Mouse (Mus musculus) adrenal gland (tissue): Measurements from ENCODE around the gene Cnn1.
"Not testable (repeated sequence)": the region's sequence is repeated elsewhere in the genome, so short reads cannot be mapped to it uniquely, and the experiment has no call there.

ENCODE experiments used
- intact Hi-C: fragments of 180-260 bp; cut with DNase I; formaldehyde crosslinking; loops from one replicate; pipeline ENCODE4 v1.15.1; 2025

Gene Cnn1

DNA sequence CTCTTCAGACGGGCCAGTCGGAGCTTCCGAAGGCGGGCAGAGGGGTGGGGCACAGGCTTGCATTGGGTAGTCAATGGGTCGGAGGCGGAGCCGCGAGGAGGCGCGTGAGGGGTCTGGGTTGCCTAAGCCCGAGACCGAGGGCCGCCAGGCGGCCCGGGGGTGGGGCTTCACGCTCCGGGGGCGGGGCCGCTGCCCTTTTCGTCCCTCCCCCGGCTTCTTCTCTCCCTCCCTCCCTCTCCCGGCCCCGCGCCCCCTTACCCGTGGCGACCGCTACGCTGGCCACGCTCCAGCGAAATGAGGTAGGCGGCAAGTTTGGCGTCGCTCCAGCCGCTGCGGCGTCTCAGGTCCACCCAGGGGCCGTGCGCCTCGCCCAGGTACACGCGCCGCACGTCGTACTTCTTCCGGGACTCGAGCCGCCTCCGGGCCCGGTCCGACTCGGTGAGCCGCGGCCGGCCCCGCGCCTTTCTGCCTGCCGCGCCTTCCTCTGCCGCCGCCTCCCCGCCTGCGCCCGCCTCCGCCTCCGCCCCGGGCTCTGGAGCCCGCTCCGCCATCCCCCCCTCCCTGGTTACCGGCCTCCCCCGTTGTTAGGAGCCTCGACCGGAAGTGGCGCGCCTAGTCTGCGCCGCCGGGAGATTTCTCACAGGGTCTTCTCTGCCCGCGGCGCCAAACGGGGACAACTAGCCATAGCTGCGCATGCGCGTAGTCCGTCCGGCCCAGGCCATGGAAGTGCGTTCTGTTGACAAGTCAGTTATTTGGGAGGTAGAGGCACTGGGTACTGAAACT is 28.0 kb upstream of the Cnn1 start, which contains the start of the genes Gm49318 and Zfp653:
Gene Gm49318 (minus strand): TSS at position 469 of the 783 bp plus-strand sequence.
Gene Zfp653 (minus strand): TSS at position 586 of the 783 bp plus-strand sequence.
- intact Hi-C loops, result no loop called here

DNA sequence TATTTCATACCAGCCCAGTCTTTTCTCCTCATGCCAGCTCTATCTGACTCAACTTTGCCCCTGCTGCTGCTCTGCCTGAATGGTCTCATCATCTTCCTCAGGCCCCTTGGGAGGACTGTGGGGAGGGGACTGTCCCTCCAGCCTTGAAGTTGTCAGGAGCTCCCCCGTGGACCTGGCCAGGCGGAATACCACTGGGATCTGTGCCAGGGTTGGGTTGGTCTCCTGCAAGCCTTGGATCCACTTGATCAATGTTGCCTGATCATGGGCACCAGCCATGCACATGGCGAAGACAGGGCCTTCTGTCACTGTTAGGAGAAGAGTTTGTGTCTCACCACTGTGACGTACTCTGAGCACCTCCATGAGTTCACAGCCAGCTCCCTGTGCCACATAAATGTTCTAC is 26.7 kb upstream of the Cnn1 start:
- intact Hi-C loops, result no loop called here

DNA sequence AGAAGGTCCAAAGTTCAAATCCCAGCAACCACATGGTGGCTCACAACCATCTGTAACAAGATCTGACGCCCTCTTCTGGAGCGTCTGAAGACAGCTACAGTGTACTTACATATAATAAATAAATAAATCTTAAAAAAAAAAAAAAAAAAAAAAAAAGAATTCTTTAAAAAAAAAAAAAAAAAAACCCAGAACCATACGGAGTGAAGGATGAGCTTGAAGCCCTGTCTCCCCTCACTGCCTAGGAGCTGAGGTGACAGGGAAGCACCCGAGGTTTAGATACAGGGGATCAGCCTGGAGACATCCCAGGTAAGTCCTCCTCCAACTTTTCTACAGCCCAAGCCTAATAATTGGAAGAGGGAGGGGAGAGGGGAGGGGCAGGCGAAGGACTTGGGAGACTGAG is 23.2 kb upstream of the Cnn1 start:
- intact Hi-C loops, result not testable (repeated sequence)

DNA sequence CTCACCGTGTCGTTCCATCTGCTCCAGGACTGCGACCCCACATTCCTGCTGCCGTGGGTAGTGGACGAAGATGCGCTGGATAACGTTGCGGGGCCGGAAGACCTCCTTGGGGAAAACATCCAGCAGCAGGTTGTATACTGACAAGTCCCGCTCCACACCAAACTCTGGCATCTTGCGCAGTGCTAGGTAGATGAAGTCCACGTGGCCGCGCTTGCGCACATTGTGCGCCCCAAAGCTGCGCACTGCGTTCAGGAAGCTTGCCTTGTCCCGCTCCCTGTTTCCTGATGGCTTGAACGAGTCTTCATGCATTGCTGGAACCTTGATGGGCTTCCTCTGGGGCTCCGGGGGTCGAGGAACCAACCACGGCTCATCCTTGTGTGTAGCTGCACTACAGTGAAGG is 22.8 kb upstream of the Cnn1 start:
- intact Hi-C loops, result no loop called here

DNA sequence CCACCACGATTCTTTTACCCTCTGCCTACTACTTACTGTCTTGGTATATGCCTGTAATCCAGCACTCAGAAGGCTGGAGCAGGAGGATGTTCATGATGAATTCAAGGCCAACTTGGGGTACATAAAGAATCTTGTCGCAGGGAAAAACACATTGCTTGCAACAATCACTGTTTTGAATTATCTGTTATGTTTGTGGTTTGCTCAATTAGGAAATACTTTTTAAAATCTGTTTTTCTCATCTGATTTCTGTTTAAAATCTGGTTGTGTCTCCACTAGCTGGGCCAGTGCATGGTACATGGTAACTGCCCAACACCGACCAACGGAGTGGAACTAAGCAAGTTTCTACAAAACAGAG is 14.4 kb upstream of the Cnn1 start:
- intact Hi-C loops, result no loop called here

DNA sequence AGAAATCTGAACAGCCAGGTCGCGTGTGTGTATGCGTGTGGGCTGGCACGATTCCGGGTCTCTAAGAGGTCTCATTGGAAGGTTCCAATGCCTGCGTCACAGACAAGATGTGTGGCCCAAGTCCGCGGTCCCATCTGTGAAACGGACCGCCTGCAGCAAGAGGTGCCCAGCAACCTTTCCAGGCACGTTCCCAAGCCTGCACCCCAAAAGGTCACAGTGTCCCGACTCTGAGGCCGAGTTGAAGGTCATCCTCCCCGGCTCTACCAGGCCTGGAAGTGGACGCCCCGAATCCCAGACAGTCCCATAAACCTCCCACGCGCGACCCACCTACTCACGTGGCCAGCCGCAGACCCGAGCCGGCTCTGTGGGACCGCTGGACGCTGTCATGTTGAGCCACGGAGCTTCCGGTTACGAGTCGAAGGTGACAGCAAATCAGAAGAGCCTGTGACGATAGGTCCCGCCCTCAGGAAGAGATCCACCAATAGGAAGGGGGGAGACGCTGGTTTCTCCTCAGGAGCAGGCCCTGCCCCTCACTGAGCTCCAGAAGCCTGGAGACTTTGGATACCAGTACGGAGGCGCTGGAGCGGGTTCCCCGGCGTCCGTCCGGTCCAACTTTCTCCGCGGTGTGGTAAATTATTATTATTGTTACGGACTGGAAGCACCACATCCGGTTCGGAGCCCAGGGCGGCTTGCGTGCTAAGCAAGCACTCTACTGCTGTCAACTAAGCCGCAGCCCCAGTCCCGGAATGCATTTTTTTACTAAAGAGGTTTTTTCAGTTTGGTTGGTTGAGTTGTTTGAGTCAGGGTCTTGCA is 13.8 kb upstream of the Cnn1 start, which contains the start of gene Ecsit:
Gene Ecsit (minus strand): TSS at position 417 of the 813 bp plus-strand sequence.
- intact Hi-C loops, result no loop called here

DNA sequence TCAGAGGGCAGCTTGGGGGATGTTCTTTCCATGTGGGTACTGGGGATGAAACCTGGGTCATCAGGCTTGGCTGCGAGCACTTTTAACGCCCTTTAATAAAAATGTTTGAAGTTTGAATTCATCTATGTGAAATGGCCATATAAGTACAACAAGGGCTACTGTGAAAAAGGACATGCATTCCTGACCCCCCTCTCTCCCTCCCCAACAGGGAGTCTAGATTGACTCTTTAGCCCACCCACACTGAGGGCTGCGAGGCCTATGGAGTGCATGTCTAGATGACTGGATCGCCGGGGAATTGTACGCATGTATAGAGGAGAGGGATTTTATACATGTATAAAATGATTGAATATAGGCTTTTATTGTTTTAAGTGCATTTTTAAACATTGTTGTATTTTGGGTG is 13.0 kb upstream of the Cnn1 start:
- intact Hi-C loops, result no loop called here

DNA sequence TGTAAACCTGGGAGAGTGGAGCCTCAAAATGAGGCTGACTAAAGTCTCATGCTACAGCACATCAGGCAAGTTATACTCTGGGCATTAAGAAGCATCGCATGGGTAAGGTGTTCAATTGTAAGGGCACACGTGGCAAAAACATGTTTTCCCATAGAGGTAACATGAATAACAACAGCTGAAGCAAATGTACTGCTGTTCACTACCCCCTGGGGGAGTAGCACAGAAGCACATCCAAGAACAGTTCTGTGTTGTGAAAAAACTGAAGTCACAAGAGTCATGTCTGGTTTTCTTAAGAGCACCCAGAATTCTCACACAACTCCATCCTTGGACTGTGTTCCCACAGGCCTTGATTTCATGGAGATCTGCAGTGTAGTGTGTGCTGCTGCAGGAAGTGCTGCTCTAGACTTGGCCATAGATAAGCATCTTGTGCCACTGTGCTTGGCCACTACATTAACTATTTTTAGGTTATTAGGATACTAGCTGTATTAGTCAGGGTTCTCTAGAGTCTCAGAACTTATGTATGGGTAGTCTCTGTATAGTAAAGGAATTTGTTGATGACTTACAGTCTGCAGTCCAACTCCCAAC is 11.9 kb upstream of the Cnn1 start:
- intact Hi-C loops, result no loop called here

DNA sequence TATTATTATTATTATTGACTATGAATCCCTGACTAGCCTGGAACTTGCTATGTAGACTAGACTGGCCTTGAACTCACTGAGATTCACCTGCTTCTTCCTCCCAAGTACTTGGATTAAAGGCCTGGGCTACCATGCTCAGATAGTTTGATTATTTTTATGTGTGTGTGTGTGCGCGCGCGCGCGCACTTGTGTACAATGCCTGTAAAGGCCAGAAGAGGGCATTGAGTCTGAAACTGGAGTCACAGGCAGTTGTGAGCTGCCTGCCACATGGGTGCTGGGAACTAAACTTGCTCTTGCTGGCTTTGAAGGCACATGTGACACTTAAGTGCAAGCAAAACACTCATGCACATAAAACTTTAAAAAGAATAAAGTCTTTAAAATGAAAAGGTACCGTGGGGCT is 9.7 kb upstream of the Cnn1 start:
- intact Hi-C loops, result no loop called here

DNA sequence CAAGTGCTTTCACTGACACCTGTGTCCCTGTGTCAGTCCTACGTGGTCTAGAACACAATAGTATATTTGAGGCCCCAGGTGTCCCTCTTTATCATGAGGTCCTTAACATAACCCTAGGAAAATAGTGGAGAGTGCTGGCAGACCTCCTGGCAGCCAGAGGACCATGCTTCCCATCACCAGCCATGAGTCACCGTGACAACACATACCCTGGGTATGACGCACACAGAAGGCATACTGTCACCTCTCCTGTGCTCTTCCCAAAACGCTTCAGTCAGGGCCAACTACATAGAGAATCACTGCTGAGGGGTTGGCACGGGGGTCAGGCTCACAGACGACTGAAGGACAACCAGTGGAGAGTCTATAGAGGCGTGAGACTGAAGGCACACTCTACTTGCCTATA is 9.0 kb upstream of the Cnn1 start:
- intact Hi-C loops, result loop anchor here (10.0 kb wide), 1 partner anchor 55 kb away; no protein-coding TSS in a partner anchor

DNA sequence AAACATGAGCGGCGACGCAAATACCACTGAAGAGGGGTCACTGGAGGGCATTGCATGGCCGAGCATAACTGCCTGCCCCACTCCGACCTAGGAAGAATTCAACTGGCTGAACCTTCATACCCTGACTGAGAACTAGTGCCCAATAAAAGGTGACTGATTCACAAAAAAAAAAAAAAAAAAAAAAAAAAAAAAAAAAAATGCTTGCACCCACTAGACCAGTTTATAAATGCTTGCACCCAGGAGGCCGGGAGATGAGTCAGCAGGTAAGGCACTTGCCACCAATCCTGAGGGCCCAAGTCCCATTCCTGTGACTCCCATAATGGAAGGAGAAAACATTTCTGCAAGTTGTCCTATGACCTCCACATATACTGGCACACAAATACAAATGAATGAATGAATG is 6.3 kb upstream of the Cnn1 start:
- intact Hi-C loops, result loop anchor here (10.0 kb wide), 1 partner anchor 52 kb away; no protein-coding TSS in a partner anchor

DNA sequence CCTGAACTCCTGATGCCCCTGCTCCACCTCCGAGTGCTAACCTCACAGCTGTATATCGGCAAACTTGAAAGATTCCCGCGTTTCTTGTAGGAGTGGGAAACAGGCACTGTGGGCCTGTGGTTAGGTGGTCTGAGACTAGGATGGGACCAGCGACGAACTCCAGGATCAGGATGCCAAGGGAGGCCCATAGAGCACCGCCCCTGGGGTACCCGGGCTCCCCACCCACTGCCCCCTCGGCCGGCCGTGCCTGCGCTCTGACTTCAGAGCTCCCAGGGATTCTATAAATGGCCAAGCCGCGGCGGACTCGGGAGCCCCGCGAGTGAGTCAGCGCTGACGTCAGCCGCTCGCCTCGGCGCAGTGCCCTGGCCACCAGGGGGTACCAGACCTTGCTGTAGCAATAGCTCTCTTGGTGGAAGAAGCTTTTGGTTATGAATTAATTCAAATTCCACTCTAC is 3.1 kb upstream of the Cnn1 start:
- intact Hi-C loops, result loop anchor here (10.0 kb wide), 1 partner anchor 49 kb away; no protein-coding TSS in a partner anchor

DNA sequence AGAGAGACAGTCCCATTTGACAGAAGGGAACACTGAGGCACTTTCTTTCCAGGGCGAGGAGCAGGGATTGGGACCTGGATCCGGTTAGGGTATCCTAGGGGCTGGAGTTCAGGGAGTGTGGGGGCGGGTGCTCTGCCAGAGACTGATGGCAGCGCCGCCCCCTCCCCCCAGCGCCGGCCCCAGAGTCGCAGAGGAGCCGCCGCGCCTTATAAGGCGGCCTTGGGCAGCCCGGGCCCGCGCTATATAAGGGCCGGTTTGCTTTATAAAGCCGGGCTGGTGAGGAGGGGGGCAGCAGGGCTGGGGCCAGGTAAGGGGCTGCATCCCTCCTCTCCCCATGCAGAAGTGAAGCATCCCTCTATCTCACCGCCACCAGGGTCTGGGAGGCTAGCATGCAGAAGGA is 906 bp downstream of the Cnn1 start:
- intact Hi-C loops, result loop anchor here (10.0 kb wide), 1 partner anchor 45 kb away; no protein-coding TSS in a partner anchor

DNA sequence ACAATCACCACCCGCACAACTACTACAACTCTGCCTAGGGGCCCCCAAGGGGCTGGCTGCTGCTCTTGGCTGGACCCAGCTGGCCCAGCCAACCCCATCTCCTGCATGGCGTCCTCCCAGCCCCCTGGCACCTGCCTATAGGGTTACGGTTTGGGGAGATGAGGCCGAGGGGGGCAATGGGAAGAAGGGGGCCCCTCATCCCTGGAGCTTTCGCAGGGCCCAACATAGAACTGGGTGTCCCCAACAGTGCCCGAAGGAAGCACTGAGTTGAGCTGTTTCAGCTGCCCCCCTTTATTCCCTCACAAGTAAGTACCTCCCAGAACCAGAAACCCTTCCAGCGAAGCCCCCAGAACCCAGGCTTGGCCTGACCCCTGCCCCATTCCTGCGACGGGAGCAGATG is 9.2 kb downstream of the Cnn1 start:
- intact Hi-C loops, result no loop called here

DNA sequence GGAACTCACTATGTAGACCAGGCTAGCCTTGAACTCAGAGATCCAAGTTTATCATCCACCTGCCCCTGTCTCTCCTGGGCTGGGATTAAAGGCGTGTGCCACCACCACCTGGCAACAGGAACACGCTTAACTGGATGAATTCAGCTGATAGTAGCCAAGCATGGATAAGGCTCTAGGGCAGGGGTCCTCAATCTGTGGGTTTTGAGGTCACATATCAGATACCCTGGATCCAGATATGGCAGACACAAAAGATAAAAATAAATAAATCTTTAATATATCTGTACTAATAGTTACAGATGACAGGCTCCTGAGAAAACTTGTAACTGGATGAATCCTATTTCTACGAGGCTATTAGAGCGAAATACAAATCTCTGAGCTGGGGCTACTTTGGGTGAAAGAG is 16.6 kb downstream of the Cnn1 start:
- intact Hi-C loops, result no loop called here

DNA sequence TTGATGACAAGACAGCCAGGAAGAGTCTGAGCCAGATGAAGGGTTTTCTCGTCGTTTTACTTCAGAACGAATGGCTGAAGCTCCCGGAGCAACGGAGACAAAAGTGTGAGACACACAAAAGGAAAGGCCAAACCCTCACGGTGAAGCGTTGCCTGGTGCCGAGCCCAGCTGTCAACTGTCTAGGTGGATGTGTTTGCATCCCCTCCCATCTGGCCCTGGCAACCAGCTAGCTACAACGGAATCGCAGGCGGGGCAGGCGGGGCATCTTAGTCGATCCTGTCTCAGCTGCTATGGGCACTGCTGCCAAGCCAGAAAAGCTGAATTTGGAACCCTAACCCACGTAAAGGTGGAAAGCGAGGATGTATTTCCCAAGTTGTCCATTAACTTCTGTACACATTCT is 17.1 kb downstream of the Cnn1 start:
- intact Hi-C loops, result no loop called here

DNA sequence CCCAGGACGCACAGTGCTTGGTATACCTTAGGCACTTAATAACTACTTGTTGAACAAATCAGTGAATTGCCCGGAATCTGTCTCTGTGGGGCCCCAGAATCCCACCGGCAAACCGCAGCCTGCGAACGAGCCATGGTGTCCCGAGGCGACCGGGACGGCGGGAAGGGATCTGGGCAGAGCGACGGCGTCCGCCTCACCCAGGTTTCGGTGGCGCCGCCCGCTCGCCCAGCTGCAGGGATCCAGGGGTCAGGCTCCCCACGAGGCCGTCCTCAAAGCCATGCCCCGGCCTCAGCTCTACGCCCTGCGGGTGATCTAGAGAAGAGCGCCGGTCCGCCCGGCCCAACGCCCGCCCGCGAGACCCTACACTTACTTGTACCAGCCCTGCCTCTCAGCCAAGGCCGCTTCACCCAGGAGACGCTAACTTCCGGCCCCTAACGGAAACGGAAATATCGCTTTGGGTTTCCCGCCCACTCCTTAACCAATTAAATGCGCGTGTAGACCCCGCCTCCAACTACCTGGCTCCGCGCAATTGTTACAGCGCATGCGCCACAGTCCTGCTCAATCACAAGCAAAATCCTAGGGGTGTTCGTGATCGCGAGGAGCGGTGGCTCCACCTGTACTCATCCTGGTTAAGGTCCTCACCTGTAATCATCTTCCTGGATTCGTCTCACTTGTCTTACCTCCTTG is 17.9 kb downstream of the Cnn1 start, which contains the start of gene Elof1:
Gene Elof1 (minus strand): TSS at position 433 of the 687 bp plus-strand sequence.
- intact Hi-C loops, result no loop called here

DNA sequence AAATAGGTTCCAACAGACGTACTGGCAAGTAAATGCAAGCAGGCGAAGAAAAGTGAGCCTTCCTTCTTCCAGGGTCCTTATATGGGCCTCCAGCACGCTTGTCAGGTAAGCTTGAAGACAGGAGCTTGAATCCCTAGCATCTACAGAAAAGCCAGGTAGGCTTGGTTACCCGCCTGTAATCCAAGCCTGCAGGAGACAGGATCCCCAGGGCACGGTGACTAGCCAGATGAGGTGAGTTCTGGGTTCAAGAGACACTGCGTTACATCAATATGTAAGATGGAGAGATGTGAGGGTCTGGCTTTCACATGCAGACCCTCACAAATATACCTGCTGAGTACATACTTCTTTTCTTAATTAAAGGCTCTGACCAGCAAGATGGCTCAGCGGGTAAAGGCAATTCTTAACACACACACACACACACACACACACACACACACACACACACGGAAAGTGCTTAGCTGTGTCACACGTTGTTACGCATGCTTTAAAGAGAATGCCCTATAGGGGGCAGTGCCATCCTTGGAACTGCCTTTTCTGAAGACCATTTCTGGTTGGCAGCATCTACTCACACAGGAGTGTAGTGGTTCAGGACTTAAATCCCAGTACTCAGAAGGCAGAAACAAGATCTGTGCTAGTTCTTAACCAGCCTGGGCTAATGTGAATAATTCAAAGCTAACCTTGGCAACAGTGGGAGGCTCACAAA is 18.9 kb downstream of the Cnn1 start:
- intact Hi-C loops, result loop anchor here (2.0 kb wide), 1 partner anchor 25 kb away; no protein-coding TSS in a partner anchor

DNA sequence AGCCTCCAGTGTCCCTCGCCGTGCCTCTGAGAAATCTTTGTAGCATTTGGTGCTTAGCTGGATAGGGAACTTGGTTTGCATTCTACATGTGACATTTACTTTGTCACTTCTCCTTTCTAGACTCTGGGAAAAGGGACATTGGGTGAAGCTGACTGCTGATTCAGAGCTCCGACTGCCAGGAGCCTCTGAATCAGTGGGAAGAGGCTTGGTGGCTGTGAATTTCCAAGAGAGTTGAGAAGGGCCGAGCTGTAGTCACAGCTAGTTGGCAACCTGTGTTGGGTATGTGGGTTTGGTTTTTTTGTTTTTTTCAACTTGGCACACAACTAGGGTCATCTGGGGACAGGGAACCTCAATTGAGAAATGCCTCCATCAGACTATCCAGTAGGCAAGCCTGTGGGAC is 20.5 kb downstream of the Cnn1 start:
- intact Hi-C loops, result loop anchor here (2.0 kb wide), 1 partner anchor 23 kb away; no protein-coding TSS in a partner anchor

DNA sequence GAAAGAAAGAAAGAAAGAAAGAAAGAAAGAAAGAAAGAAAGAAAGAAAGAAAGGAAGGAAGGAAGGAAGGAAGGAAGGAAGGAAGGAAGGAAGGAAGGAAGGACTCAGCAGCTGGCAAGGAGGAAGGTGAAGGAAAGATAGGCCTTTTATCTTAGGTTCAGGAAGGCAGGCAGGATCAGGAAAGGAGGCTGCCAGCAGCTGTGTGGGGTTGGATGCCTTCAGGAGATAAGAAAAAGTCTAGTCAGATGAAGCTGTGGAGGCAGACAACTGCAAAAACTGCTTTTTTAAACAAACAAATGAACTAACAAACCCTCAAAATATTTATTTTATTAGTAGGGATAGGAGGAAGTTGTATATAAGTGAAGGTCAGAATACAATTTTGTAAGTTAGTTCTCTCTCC is 22.5 kb downstream of the Cnn1 start:
- intact Hi-C loops, result no loop called here
